1 mouse cellular context compared by ENCODE assay signal in the genomic region with DNA sequence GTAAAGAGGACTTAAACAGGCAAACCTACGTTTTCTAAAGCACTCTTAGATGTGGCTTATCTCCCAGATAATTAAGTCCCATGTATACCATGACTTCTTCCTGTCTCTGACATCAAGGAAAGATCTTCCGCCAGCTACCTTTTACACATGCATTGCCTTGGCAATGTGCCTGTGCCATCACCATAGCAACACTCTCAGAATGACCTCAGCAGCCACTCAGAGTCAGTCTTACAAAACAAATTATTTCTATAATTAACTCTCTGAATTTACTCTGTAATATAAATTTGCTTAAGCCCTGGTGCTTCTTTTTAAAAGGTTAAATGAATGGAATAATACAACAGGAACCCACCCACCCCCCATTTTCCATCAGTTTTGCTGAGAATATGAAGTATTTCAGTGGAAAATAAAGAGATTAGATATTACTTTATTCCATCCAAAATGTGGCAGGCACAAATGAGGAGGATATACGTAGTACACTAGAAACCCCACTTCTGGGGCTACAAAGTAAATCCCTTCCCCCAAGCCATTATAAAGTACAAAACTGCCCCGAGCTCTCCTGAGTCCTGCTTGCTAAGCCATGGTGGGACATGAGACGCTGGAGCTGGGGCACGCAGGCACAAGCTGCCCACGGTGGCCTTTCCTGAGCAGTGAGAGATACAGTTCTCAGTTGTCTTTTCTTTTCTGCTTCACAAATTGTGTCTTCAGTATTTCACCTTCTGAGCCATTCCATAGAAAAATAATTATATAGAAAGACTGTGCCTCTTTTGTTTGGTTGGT.
TF ChIP-seq lines count a peak whose summit lies in the region.

No protein-coding gene starts in this region.

TF ChIP-seq in CH12.LX, 34 proteins besides CTCF, POLR2A, EP300 and RAD21 (continued from another document):
- TF ChIP-seq MAFK (IDR thresholded peaks at IDR 0.05; ENCODE audit: insufficient replicate concordance, low read length) (no peak), MAZ (IDR thresholded peaks at IDR 0.05; ENCODE audit: low read depth, low read length) (no peak), NELFE (IDR thresholded peaks at IDR 0.05; ENCODE audit: low read depth, low read length) (no peak; the same call in 1 of the 2 replicates), MEF2A (IDR thresholded peaks at IDR 0.05; ENCODE audit: borderline replicate concordance, low read depth, low read length) (peak; percentile 87), CHD2 (IDR thresholded peaks at IDR 0.05; ENCODE audit: low read length) (no peak), IRF4 (IDR thresholded peaks at IDR 0.05; ENCODE audit: low read depth, low read length) (peak; percentile 95), ZNF384 (IDR thresholded peaks at IDR 0.05; ENCODE audit: low read depth, low read length) (no peak), RCOR1 (conservative IDR thresholded peaks at IDR 0.05; ENCODE audit: low read depth, low read length) (no peak), KAT2A (IDR thresholded peaks at IDR 0.05; ENCODE audit: insufficient replicate concordance, low read length) (no peak), CHD1 (IDR thresholded peaks at IDR 0.05; ENCODE audit: low read depth, low read length) (no peak), ZMIZ1 (IDR thresholded peaks at IDR 0.05; ENCODE audit: low read depth, low read length) (0 out of 2 replicates have a peak, but pooled peaks have one; percentile 33), UBTF (IDR thresholded peaks at IDR 0.05; ENCODE audit: low read depth, low read length) (no peak)
